Mouse (Mus musculus) liver, postnatal 0 days (tissue): ENCODE results near the gene Csnk1g2.

Source experiments
- CTCF ChIP-seq: sonication (generic); IDR thresholded peaks from 2 replicates; pipeline ENCODE4 v1.5.1; 2016; ENCODE audit warnings: antibody characterized with exemption, low read depth
- EP300 ChIP-seq: IDR thresholded peaks from 2 replicates; pipeline ENCODE4 v1.6.1; 2016; ENCODE audit warnings: antibody characterized with exemption, low read depth, mild to moderate bottlenecking

- no peak for TF ChIP-seq CTCF
- no peak for TF ChIP-seq EP300
Measured at GRCm38 (mm10) chr10:80596318-80596717, 26.3 kb upstream of the Csnk1g2 start.
